Mouse (Mus musculus): ENCODE measurements around the gene Cmc2. TPM values are rescaled to one million over a fixed set of nuclear protein-coding genes. Genes with fewer than 3 reads are reported as not detected.

Gene Cmc2
- total RNA-seq, 2 experiments from 2014 or later: 26.1 to 34.2 TPM

- no peak for DNase-seq
Measured at GRCm38 (mm10) chr8:116905836-116906235, 15.4 kb downstream of the Cmc2 start.

GRCm38 (mm10) chr8:116905252-116905651 is 16.0 kb downstream of the Cmc2 start:
- DNase-seq: no peak

GRCm38 (mm10) chr8:116904736-116905135 is 16.5 kb downstream of the Cmc2 start:
- no peak for DNase-seq

GRCm38 (mm10) chr8:116895521-116895920 is 25.7 kb downstream of the Cmc2 start:
- DNase-seq: no peak

- DNase-seq: no peak
Measured at GRCm38 (mm10) chr8:116893938-116894337, 27.3 kb downstream of the Cmc2 start.

- DNase-seq: no peak
Measured at GRCm38 (mm10) chr8:116892636-116893035, 28.6 kb downstream of the Cmc2 start.

- no peak for DNase-seq
Measured at GRCm38 (mm10) chr8:116892130-116892529, 29.1 kb downstream of the Cmc2 start.

- no peak for DNase-seq
Measured at GRCm38 (mm10) chr8:116891446-116891845, 29.8 kb downstream of the Cmc2 start.

GRCm38 (mm10) chr8:116887813-116888212 is 33.4 kb downstream of the Cmc2 start:
- DNase-seq: no peak

- no peak for DNase-seq
Measured at GRCm38 (mm10) chr8:116881396-116881795, 39.9 kb downstream of the Cmc2 start.

GRCm38 (mm10) chr8:116875798-116876450 is 45.3 kb downstream of the Cmc2 start:
- DNase-seq: no peak

- no peak for DNase-seq
Measured at GRCm38 (mm10) chr8:116873986-116874385, 47.3 kb downstream of the Cmc2 start.

- DNase-seq: no peak
Measured at GRCm38 (mm10) chr8:116873586-116873985, 47.7 kb downstream of the Cmc2 start.

- no peak for DNase-seq
Measured at GRCm38 (mm10) chr8:116872761-116873342, 48.4 kb downstream of the Cmc2 start.

- DNase-seq: no peak
Measured at GRCm38 (mm10) chr8:116868699-116869098, 52.6 kb downstream of the Cmc2 start.

- DNase-seq: no peak
Measured at GRCm38 (mm10) chr8:116867321-116867720, 53.9 kb downstream of the Cmc2 start.

GRCm38 (mm10) chr8:116866118-116866903 is 54.9 kb downstream of the Cmc2 start:
- DNase-seq: no peak

GRCm38 (mm10) chr8:116864514-116864913 is 56.7 kb downstream of the Cmc2 start:
- no peak for DNase-seq

- no peak for DNase-seq
Measured at GRCm38 (mm10) chr8:116864022-116864387, 57.2 kb downstream of the Cmc2 start.

- peak; percentile 91 for DNase-seq
Measured at GRCm38 (mm10) chr8:116863357-116864021, 57.8 kb downstream of the Cmc2 start.

- no peak for DNase-seq
Measured at GRCm38 (mm10) chr8:116862191-116862590, 59.1 kb downstream of the Cmc2 start.

GRCm38 (mm10) chr8:116852042-116852441 is 69.2 kb downstream of the Cmc2 start:
- no peak for DNase-seq

GRCm38 (mm10) chr8:116848042-116848441 is 73.2 kb downstream of the Cmc2 start:
- DNase-seq: no peak
